Comparison of ENCODE assay signal across 8 mouse cellular contexts in genomic region chr12:9052075-9052829, GRCm38 (mm10). TPM values are rescaled to one million over a fixed set of nuclear protein-coding genes. Genes with fewer than 3 reads are reported as not detected.
DNase-seq lines count a peak whose midpoint lies in the region; ATAC-seq and TF ChIP-seq lines count a peak whose summit lies in the region.

No protein-coding gene starts in this region.

- TF ChIP-seq POLR2A in bone marrow, adult 2 months (IDR thresholded peaks at IDR 0.05; ENCODE audit: borderline replicate concordance, control insufficient read depth, low read depth, low read length) = no peak
- no peak for TF ChIP-seq POLR2A in embryonic fibroblast, embryonic 13.5 days (IDR thresholded peaks at IDR 0.05; ENCODE audit: low read depth, low read length)

- peak; percentile 73 for ATAC-seq in heart, embryonic 11.5 days (replicated peaks; ENCODE audit: insufficient number of reproducible peaks, low FRiP score, low TSS enrichment)
- ATAC-seq in kidney, postnatal 0 days (replicated peaks; ENCODE audit: low FRiP score, low read depth) = peak; percentile 88
- ATAC-seq in liver, embryonic 11.5 days (replicated peaks; ENCODE audit: low FRiP score) = peak; percentile 68
- peak; percentile 84; the same call in 1 of the 2 replicates for ATAC-seq in stomach, embryonic 14.5 days (ENCODE audit: insufficient number of reproducible peaks, insufficient read depth, low FRiP score, low read depth)

- no peaks in the 10 kb centered on the region for H3K9me3 ChIP-seq in heart, embryonic 11.5 days (replicated peaks; ENCODE audit: control insufficient read depth, low read length)
- H3K9me3 ChIP-seq in kidney, postnatal 0 days (replicated peaks; ENCODE audit: low read length) = no peaks in the 10 kb centered on the region
- peaks cover 2% of the 10 kb centered on the region; the same call in 1 of the 2 replicates for H3K9me3 ChIP-seq in liver, embryonic 11.5 days (ENCODE audit: control insufficient read depth, low read length)
- H3K9me3 ChIP-seq in stomach, embryonic 14.5 days (ENCODE audit: control insufficient read depth, low read depth, low read length) = no peaks in the 10 kb centered on the region

- DNase-seq in A20 (ENCODE audit: low read depth, low spot score) = peak; percentile 80
- DNase-seq in kidney, postnatal 0 days (ENCODE audit: low spot score) = peak; percentile 83
- peak; percentile 66 for DNase-seq in liver, embryonic 11.5 days (ENCODE audit: low spot score)
- DNase-seq in natural killer cell, adult 2 months (ENCODE audit: low spot score in 2 of 2) = peak; percentile 45 to 75

- 58% methylated on average over 8 of the region's 8 CpGs for WGBS in bone marrow, adult 2 months
- WGBS in heart, embryonic 11.5 days (ENCODE audit: insufficient replicate concordance) = 47% methylated on average over 8 of the region's 8 CpGs
- 64% methylated on average over 8 of the region's 8 CpGs for whole genome bisulfite sequencing in kidney, postnatal 0 days
- WGBS in liver, embryonic 11.5 days = 59% methylated on average over 8 of the region's 8 CpGs
- WGBS in stomach, embryonic 14.5 days = 62% methylated on average over 8 of the region's 8 CpGs

- H3K4me3 ChIP-seq in bone marrow, adult 2 months (replicated peaks; ENCODE audit: control insufficient read depth, low read depth, low read length) = no peak overlapping the region
- H3K4me3 ChIP-seq in embryonic fibroblast, embryonic 13.5 days (ENCODE audit: insufficient read depth, low read length) = no peak overlapping the region
- H3K4me3 ChIP-seq in heart, embryonic 11.5 days (ENCODE audit: low read depth, low read length) = no peak overlapping the region
- H3K4me3 ChIP-seq in kidney, postnatal 0 days (replicated peaks; ENCODE audit: low read depth, low read length) = no peak overlapping the region
- no peak overlapping the region for H3K4me3 ChIP-seq in liver, embryonic 11.5 days (ENCODE audit: low read depth, low read length)
- H3K4me3 ChIP-seq in stomach, embryonic 14.5 days (ENCODE audit: low read depth, low read length) = no peak overlapping the region

- TF ChIP-seq CTCF in bone marrow, adult 2 months (IDR thresholded peaks at IDR 0.05; ENCODE audit: control insufficient read depth, insufficient read depth, low read length) = peak; percentile 97
- TF ChIP-seq CTCF in embryonic fibroblast, embryonic 13.5 days (IDR thresholded peaks at IDR 0.05; ENCODE audit: borderline replicate concordance, insufficient read depth, low read length) = peak; percentile 98
- TF ChIP-seq CTCF in kidney, postnatal 0 days (IDR thresholded peaks at IDR 0.05; ENCODE audit: low read depth) = peak; percentile 97

- no peaks in the 10 kb centered on the region for H3K27me3 ChIP-seq in heart, embryonic 11.5 days (ENCODE audit: control insufficient read depth, insufficient read depth, low read length)
- H3K27me3 ChIP-seq in kidney, postnatal 0 days (ENCODE audit: insufficient read depth, low read length) = no peaks in the 10 kb centered on the region
- H3K27me3 ChIP-seq in liver, embryonic 11.5 days (replicated peaks; ENCODE audit: control insufficient read depth, insufficient read depth, low read length) = no peaks in the 10 kb centered on the region
- H3K27me3 ChIP-seq in stomach, embryonic 14.5 days (ENCODE audit: control insufficient read depth, insufficient read depth, low read length) = no peaks in the 10 kb centered on the region

- no peak overlapping the region for H3K9ac ChIP-seq in heart, embryonic 11.5 days (ENCODE audit: low read depth, low read length)
- H3K9ac ChIP-seq in kidney, postnatal 0 days (ENCODE audit: low read depth, low read length) = no peak overlapping the region
- no peak overlapping the region for H3K9ac ChIP-seq in liver, embryonic 11.5 days (ENCODE audit: low read depth, low read length)
- H3K9ac ChIP-seq in stomach, embryonic 14.5 days (replicated peaks; ENCODE audit: low read depth, low read length) = no peak overlapping the region

- no peaks in the 10 kb centered on the region for H3K36me3 ChIP-seq in heart, embryonic 11.5 days (ENCODE audit: control insufficient read depth, insufficient read depth, low read length)
- H3K36me3 ChIP-seq in kidney, postnatal 0 days (ENCODE audit: insufficient read depth, low read length) = no peaks in the 10 kb centered on the region
- H3K36me3 ChIP-seq in liver, embryonic 11.5 days (ENCODE audit: control insufficient read depth, insufficient read depth, low read length) = no peaks in the 10 kb centered on the region
- H3K36me3 ChIP-seq in stomach, embryonic 14.5 days (ENCODE audit: control insufficient read depth, insufficient read depth, low read length) = no peaks in the 10 kb centered on the region

- no peak overlapping the region for H3K27ac ChIP-seq in bone marrow, adult 2 months (ENCODE audit: control insufficient read depth, insufficient read depth, low read depth, low read length, poor library complexity)
- no peak overlapping the region for H3K27ac ChIP-seq in embryonic fibroblast, embryonic 13.5 days (ENCODE audit: insufficient read depth, low read length)
- H3K27ac ChIP-seq in heart, embryonic 11.5 days (ENCODE audit: low read depth, low read length) = no peak overlapping the region
- no peak overlapping the region for H3K27ac ChIP-seq in kidney, postnatal 0 days
- H3K27ac ChIP-seq in liver, embryonic 11.5 days (ENCODE audit: low read depth, low read length) = no peak overlapping the region
- no peak overlapping the region for H3K27ac ChIP-seq in stomach, embryonic 14.5 days (ENCODE audit: low read length)

- no peak overlapping the region for H3K4me2 ChIP-seq in heart, embryonic 11.5 days
- no peak overlapping the region for H3K4me2 ChIP-seq in kidney, postnatal 0 days (ENCODE audit: low read length)
- no peak overlapping the region for H3K4me2 ChIP-seq in liver, embryonic 11.5 days
- H3K4me2 ChIP-seq in stomach, embryonic 14.5 days (replicated peaks; ENCODE audit: low read depth, low read length) = no peak overlapping the region

- H3K4me1 ChIP-seq in bone marrow, adult 2 months (ENCODE audit: control insufficient read depth, insufficient read depth, low read length) = no peaks in the 10 kb centered on the region
- H3K4me1 ChIP-seq in embryonic fibroblast, embryonic 13.5 days (ENCODE audit: control insufficient read depth, insufficient read depth, low read length) = no peaks in the 10 kb centered on the region
- no peaks in the 10 kb centered on the region for H3K4me1 ChIP-seq in heart, embryonic 11.5 days (ENCODE audit: control insufficient read depth, insufficient read depth, low read length)
- 0 out of 2 replicates have a peak, but pooled peaks cover 3% of the 10 kb centered on the region for H3K4me1 ChIP-seq in kidney, postnatal 0 days (replicated peaks; ENCODE audit: insufficient read depth, low read length)
- H3K4me1 ChIP-seq in liver, embryonic 11.5 days (replicated peaks; ENCODE audit: control insufficient read depth, insufficient read depth, low read length) = no peaks in the 10 kb centered on the region
- H3K4me1 ChIP-seq in stomach, embryonic 14.5 days (ENCODE audit: control insufficient read depth, insufficient read depth, low read length) = peaks cover 12% of the 10 kb centered on the region

RNA-seq across cellular contexts. Expression of gene Ttc32, which starts 22.5 kb away (rescaled TPM):
- polyA plus RNA-seq in bone marrow, adult 2 months (2011; ENCODE audit: insufficient read depth, insufficient read length, low replicate concordance, missing spikeins) = 1.9 and 4.1 TPM in 2 replicates
- polyA plus RNA-seq in embryonic fibroblast, embryonic 13.5 days (2011; ENCODE audit: insufficient read length, low read depth, missing spikeins) = 4.2 and 6.5 TPM in 2 replicates
- polyA plus RNA-seq in heart, embryonic 11.5 days (2014; fragmentation: Nextera tagmentation; extraction: Ambion mirVana) = 13.2 and 13.7 TPM in 2 replicates
- polyA plus RNA-seq in kidney, postnatal 0 days (2015; fragmentation: Nextera tagmentation; extraction: Ambion mirVana) = 29.2 and 34.8 TPM in 2 replicates
- 22.2 and 24.2 TPM in 2 replicates for polyA plus RNA-seq in liver, embryonic 11.5 days (2014; fragmentation: Nextera tagmentation; extraction: Ambion mirVana)
- polyA plus RNA-seq in stomach, embryonic 14.5 days (2014; fragmentation: Nextera tagmentation; extraction: Ambion mirVana) = 22.9 and 24.0 TPM in 2 replicates
